Mouse (Mus musculus) heart, postnatal 0 days (tissue): ENCODE data around the gene Dnhd1. TPM values are rescaled to one million over a fixed set of nuclear protein-coding genes. Genes with fewer than 3 reads are reported as not detected.

Source experiments
- ATAC-seq: fragments of 200-750 bp; cut with Nextera tagmentation; 2 replicates; pipeline ENCODE4 v1.8.0; 2017; ENCODE audit warnings: low read depth, moderate number of reproducible peaks, moderate library complexity; ENCODE audit not compliant: insufficient read depth
- DNase-seq: peaks from one replicate; pipeline ENCODE4 v3.0.0-alpha.2; 2016; ENCODE audit warnings: low spot score
- H3K27ac ChIP-seq: fragments of 300-500 bp; sonication (generic); 2 replicates; pipeline ENCODE4 v1.5.1; 2014; ENCODE audit warnings: low read depth, mild to moderate bottlenecking
- H3K27me3 ChIP-seq: fragments of 300-500 bp; sonication (generic); 2 replicates; pipeline ENCODE4 v1.6.1; 2014; ENCODE audit warnings: low read length, mixed read lengths; ENCODE audit not compliant: control insufficient read depth, insufficient read depth
- H3K36me3 ChIP-seq: fragments of 300-500 bp; sonication (generic); replicated peaks from 2 replicates; pipeline ENCODE4 v1.6.1; 2014; ENCODE audit warnings: low read length, mixed read lengths; ENCODE audit not compliant: control insufficient read depth, insufficient read depth
- H3K4me1 ChIP-seq: fragments of 300-500 bp; sonication (generic); 2 replicates; pipeline ENCODE4 v1.6.1; 2014; ENCODE audit warnings: antibody characterized with exemption; ENCODE audit not compliant: control insufficient read depth, insufficient read depth
- H3K4me2 ChIP-seq: fragments of 300-500 bp; sonication (generic); 2 replicates; pipeline ENCODE4 v1.6.1; 2014; ENCODE audit warnings: low read depth, mild to moderate bottlenecking, low read length, moderate library complexity
- H3K4me3 ChIP-seq: fragments of 300-500 bp; sonication (generic); 2 replicates; pipeline ENCODE4 v1.5.1; 2014; ENCODE audit warnings: low read depth, low read length
- H3K9ac ChIP-seq: fragments of 300-500 bp; sonication (generic); replicated peaks from 2 replicates; pipeline ENCODE4 v1.6.1; 2014; ENCODE audit warnings: low read depth, low read length, mixed read lengths
- H3K9me3 ChIP-seq: fragments of 300-500 bp; sonication (generic); replicated peaks from 2 replicates; pipeline ENCODE4 v1.6.1; 2016; ENCODE audit warnings: low read length; ENCODE audit not compliant: control insufficient read depth
- CTCF ChIP-seq: IDR thresholded peaks from 2 replicates; pipeline ENCODE4 v1.5.1; 2016; ENCODE audit warnings: antibody characterized with exemption, control low read depth, low read depth
- EP300 ChIP-seq: IDR thresholded peaks from 2 replicates; pipeline ENCODE4 v1.6.1; 2016; ENCODE audit warnings: antibody characterized with exemption, low read depth
- WGBS: fragments of 180-500 bp; shearing (Covaris S2); extraction: QIAGEN DNeasy Blood & Tissue Kit; methylation state at CpG from one replicate; pipeline ENCODE4 v1.1.7; 2014; 5-methylcytosine and 5-hydroxymethylcytosine counted together
- polyA plus RNA-seq: library from polyadenylated mRNA; unstranded; fragments of >200 nt; fragmentation: Nextera tagmentation; extraction: Ambion mirVana; gene quantifications from 2 replicates; pipeline ENCODE4 v1.2.1, GENCODE M21; 2015
- total RNA-seq: library from RNA; depleted of rRNA; stranded (reverse); fragments of >200 nt; gene quantifications from 2 replicates; pipeline ENCODE4 v1.2.3, GENCODE M21; 2014; ENCODE audit warnings: low replicate concordance

Gene Dnhd1
- total and polyA plus RNA-seq, 2 experiments from 2014 or later: 0.03 to 1.9 TPM

DNA sequence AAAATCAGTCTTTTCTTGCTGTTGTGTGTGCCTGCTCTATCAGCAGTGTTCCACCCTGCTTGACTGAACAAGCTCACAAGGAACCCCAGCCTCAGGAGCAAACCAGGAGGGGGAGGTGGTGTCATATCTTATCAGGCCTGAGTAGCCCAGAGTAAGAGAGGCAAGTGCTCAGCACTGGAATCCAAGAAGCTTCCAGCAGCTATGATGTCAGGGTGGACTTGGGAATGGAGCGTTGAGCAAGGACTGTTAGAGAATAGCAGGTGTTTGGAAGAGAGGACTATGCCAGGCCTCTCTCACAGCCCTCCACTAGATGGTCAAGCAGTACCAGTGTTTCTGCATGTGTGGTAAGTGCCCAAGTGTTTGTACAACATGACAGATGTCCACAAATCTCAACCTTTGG, 34.9 kb upstream of the Dnhd1 start:
- Histone ChIP-seq H3K9ac (no peak overlapping the region), H3K27me3 (no peaks in the 10 kb centered on the region), H3K9me3 (no peaks in the 10 kb centered on the region), H3K4me3 (no peak overlapping the region), H3K27ac (no peak overlapping the region), H3K4me2 (no peak overlapping the region), H3K4me1 (0 out of 2 replicates have a peak, but pooled peaks cover 7% of the 10 kb centered on the region), H3K36me3 (peaks cover 92% of the 10 kb centered on the region)
- no peak for ATAC-seq
- no peak for TF ChIP-seq CTCF
- no peak for TF ChIP-seq EP300
- WGBS: 48% methylated on average over 1 of the region's 1 CpGs
- DNase-seq: no peak

DNA sequence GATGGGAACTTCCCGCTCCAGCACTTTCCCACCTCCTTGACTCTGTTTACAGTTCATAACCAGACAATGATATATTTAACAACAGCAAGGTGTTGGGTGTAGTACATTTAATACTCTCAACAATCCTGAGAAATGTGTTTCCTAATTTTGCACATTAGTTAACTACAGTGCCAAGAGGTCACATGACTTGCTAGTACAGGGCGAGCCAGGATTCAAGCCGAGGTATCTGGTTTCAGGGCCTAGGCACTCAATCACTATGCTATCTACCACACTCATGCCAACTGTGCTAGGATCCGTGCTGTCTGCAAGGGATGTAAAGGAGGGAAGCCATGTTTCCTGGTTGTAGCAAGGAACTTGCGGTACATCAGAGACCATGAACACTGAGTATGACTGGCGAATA, 34.1 kb upstream of the Dnhd1 start:
- peak overlapping the region; percentile 15; the same call in 1 of the 2 replicates for H3K27ac ChIP-seq
- peaks cover 92% of the 10 kb centered on the region for H3K36me3 ChIP-seq
- peak; percentile 71; the same call in 1 of the 2 replicates for ATAC-seq
- no peaks in the 10 kb centered on the region for H3K27me3 ChIP-seq
- no peak overlapping the region for H3K9ac ChIP-seq
- WGBS: 51% methylated on average over 6 of the region's 6 CpGs
- 0 out of 2 replicates have a peak, but pooled peaks cover 7% of the 10 kb centered on the region for H3K4me1 ChIP-seq
- no peak overlapping the region for H3K4me2 ChIP-seq
- TF ChIP-seq CTCF: no peak
- TF ChIP-seq EP300: no peak
- H3K9me3 ChIP-seq: no peaks in the 10 kb centered on the region
- H3K4me3 ChIP-seq: no peak overlapping the region
- DNase-seq: no peak

- Histone ChIP-seq H3K27ac (no peak overlapping the region), H3K27me3 (no peaks in the 10 kb centered on the region), H3K4me1 (0 out of 2 replicates have a peak, but pooled peaks cover 7% of the 10 kb centered on the region), H3K9ac (no peak overlapping the region), H3K9me3 (no peaks in the 10 kb centered on the region), H3K36me3 (peaks cover 84% of the 10 kb centered on the region), H3K4me3 (no peak overlapping the region), H3K4me2 (no peak overlapping the region)
- 95% methylated on average over 22 of the region's 22 CpGs for WGBS
- ATAC-seq (no peak), DNase-seq (no peak)
- no peak for TF ChIP-seq EP300
- TF ChIP-seq CTCF: no peak
Observed at GRCm38 (mm10) chr7:105617810-105618209, 32.8 kb upstream of the Dnhd1 start.

- DNase-seq (no peak), ATAC-seq (no peak)
- Histone ChIP-seq H3K27me3 (no peaks in the 10 kb centered on the region), H3K9ac (no peak overlapping the region), H3K36me3 (peaks cover 83% of the 10 kb centered on the region), H3K9me3 (no peaks in the 10 kb centered on the region), H3K4me3 (no peak overlapping the region), H3K4me2 (no peak overlapping the region), H3K4me1 (0 out of 2 replicates have a peak, but pooled peaks cover 7% of the 10 kb centered on the region), H3K27ac (no peak overlapping the region)
- TF ChIP-seq EP300 (no peak), CTCF (no peak)
- WGBS: 88% methylated on average over 3 of the region's 3 CpGs
Observed at GRCm38 (mm10) chr7:105619701-105620100, 30.9 kb upstream of the Dnhd1 start.

DNA sequence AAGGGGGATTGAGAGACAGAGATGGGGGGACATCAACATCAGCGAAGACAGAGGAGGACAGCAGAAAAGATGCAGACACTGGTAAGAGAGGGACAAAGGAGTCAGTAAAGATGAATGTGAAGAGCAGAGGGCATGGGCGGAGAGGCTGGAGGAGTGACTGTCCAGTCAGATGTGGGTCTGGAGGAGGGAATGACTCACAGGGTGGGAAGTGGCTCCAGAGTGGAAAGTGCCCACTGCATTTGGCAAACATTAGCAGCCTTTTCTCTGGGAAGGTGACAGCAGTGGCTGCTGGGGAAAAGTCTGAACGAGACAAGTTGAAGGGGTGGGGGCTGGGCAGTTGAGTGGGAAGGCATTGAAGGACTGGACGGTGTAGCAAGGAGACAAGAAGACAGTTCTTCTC, 29.6 kb upstream of the Dnhd1 start:
- Histone ChIP-seq H3K27ac (no peak overlapping the region), H3K4me1 (0 out of 2 replicates have a peak, but pooled peaks cover under 1% of the 10 kb centered on the region), H3K9ac (no peak overlapping the region), H3K4me2 (no peak overlapping the region), H3K27me3 (no peaks in the 10 kb centered on the region), H3K36me3 (peaks cover 78% of the 10 kb centered on the region), H3K4me3 (no peak overlapping the region), H3K9me3 (no peaks in the 10 kb centered on the region)
- 64% methylated on average over 4 of the region's 4 CpGs for WGBS
- no peak for TF ChIP-seq CTCF
- no peak for TF ChIP-seq EP300
- no peak for DNase-seq
- 0 out of 2 replicates have a peak, but pooled peaks have one; percentile 10 for ATAC-seq
